Mouse (Mus musculus) megakaryocyte-erythroid progenitor cell, adult 5-6 weeks (primary cell): Measurements from ENCODE around the gene Hddc2. TPM values are rescaled to one million over a fixed set of nuclear protein-coding genes. Genes with fewer than 3 reads are reported as not detected.
"Not testable (repeated sequence)": the region's sequence is repeated elsewhere in the genome, so short reads cannot be mapped to it uniquely, and the experiment has no call there.

Experiments
- ATAC-seq: replicated peaks from 2 replicates; pipeline ENCODE4 v1.8.0; 2016; ENCODE audit warnings: mild to moderate bottlenecking, inconsistent platforms; ENCODE audit not compliant: severe bottlenecking, poor library complexity, low FRiP score, low TSS enrichment
- total RNA-seq, 2 experiments: library from RNA; stranded (forward) in 1 of 2; stranded (reverse) in 1 of 2; fragments of 200-1000, 215-1000 nt in 1 of 2; fragments of >200 nt in 1 of 2; fragmentation: Nextera tagmentation in 1 of 2; gene quantifications; 2 replicates each; pipeline ENCODE4 v1.2.3; 2014 to 2017

Gene Hddc2
- total RNA-seq, 2 experiments from 2014 or later = 48.0 to 101 TPM

DNA sequence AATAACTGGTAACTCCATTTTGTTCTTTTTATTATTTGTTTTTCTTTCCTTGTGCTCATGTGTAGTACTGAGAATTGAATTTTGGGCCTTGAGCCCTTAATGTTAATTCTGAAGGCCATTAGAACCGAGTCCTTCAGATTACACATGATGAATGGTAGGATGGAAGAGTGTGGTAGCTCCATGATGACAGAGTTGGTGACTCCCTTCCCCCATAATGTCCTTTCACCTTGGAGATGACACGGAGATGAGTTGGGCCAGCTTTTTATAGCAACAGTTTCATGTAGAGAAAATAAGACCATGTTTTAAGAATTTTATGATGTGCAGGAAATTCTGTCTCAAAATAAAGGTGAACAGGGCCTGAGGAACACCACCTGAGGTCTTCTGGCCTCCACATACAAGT, 37.9 kb downstream of the Hddc2 start:
- ATAC-seq = no peak

DNA sequence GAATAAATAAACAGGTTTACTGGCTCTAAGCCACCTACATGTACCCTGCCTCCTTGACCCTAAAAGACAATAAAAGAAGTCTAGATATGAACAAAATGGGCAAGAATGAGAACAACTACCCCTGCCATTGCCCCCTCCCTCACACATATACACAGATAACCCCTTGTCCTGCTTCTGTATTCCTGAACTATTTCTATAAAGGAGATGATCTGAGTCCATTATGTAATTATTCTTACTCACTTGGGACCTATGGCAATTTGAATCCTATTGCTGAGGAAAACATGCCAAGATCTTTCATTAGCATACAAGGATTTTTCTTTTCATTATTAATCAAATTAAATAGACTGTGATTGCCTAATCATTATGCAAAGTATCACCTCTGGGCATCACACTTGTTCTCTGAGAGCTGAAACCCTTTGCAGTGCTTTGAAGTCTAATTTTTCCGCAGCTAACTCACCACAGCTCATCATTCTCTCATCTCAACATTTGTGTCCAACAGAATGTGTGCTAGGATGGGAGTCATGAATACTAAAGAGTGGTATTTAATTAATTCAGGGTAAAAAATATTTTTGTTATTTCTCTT, 39.8 kb downstream of the Hddc2 start:
- ATAC-seq = no peak

DNA sequence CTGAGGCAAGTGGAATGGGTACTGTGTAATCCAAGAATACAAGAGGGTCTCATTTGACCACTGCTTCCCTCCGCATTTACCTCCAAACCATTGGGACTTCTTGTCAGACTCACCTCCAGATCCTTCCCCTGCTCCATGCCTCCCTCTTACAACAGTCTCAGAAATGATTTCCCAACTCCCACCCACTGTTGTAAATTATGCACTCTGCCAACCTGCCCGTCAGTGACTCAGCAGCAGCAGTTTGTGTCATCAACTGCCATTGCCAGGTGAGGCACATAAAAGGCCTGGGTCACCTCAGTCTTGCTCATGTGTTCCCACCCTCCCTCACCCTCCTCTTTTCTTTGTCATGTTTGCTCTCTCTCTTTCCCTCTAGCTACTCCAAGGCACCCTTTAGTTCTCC, 41.0 kb downstream of the Hddc2 start:
- ATAC-seq = no peak

DNA sequence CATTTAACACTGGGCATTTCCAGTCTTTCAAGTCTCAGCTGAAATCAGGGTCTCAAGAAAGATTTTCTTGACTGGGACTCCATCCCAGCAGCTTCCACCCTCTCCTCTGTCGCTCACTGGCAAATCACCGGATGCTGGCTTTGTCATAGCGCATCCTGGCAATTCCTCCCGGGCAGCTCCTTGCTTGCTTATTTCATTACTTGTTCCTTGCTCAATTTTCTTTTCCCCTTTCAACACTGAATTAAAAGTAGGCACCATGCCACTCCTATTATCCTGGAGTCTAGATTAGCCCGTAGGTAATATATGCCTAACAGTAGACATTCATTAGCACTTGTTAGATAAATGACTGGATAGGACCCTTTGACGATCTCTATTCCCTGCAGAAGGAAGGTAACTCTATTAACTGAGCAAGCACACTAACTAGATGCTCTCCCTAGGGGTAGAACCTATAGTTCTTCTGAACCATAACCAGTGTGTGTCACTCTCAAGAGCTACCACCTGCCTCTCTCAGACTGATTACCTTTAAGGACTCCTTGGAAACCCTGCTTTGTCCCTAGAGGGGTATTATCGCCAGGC, 41.8 kb downstream of the Hddc2 start:
- ATAC-seq = no peak

DNA sequence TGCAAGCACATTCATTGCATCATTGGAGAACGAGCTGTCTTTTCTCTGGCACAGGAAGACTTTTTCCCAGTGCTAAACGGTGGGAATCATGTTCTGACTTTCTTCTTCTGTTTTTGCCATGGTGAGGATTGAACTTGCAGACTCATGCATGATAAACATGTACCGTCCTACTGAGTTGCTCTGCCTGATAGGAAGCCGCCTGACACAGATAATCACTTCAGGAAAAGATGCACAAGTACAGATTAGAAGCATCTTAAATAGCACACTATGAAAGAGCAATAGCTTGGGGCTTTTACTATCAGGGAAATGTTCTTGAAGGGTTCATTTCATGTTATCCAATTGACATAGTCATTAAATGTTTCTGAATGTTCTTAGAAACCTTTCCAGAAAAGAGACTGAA, 46.6 kb downstream of the Hddc2 start:
- no peak for ATAC-seq

DNA sequence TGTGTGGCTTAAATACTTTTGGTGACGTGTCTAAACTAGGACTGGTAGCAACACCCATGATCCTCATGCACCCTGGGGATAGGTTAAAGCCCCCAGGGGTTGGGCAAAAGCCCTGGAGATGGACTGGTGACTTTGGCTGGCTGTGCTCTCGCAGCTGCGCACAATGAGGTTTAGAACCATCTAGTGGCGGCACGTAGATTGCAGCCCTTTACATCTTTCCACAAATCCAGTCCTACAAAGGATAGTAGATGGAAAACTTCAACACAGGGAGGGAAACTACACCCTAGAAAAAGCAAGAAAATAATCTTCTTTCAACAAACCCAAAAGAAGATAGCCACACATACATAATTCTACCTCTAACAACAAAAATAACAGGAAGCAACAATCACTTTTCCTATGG, 57.0 kb downstream of the Hddc2 start:
- ATAC-seq = not testable (repeated sequence)

Other genes starting within 250 kb of the Hddc2 start
- not detected in 2 replicates for gene Tpd52l1, start 132.6 kb downstream of the Hddc2 start, total RNA-seq (2014; fragmentation: Nextera tagmentation)
- gene Tpd52l1, start 132.6 kb downstream of the Hddc2 start, total RNA-seq (2017) = not detected in 2 replicates